Mouse (Mus musculus): ENCODE results near the gene Ccdc69.
"Not testable (repeated sequence)": the region's sequence is repeated elsewhere in the genome, so short reads cannot be mapped to it uniquely, and the experiment has no call there.

Ccdc69 gene

DNA sequence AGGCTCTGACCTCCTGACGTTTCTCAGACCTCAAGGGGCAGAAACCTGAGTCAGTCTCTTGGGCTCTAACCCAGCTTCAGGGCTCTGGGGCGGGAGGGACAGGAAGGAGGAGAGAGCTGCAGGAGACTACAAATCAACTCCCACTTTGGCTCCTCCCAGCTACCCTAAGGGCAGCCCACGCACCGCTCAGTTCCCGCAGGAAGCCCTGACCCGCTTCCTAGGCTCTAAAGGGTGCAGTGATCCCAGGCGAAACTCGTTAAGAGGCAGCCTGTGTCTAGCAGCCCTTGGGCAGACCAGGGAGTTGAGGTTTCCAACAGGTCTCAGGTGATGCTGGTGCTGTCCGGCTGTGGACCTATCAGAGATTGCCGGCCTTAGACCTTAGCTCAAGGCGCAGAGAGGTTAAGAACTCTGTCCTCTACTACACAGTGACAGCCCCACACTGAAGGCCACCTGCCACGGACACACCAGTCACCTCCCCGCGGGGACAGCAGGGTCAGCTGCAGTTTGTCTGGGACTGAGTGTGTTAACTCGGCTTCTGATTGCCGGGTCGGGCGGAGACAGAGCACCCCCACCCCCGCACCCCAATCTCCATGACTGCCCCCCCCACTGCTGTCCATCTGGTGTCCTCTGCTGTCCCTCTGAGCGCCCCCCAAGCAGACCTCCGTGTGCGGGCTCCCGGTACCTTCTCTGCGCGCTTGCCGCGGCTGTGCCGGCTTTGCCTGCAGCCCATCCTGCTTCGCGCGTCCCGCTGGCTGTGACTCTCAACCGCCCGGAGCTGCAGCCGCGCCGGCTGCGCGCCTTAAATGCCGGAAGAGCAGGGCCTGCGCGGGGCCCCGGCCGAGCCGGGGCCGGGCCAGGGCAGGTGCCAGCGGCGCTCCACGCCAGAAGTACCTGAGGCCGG, at the start of gene Ccdc69:
Gene Ccdc69, minus strand, starts transcription at position 801 of the 901 bp plus-strand sequence.
- peak; percentile 43 to 58 for DNase-seq

GRCm38 (mm10) chr11:55126663-55127062, 48.7 kb upstream of the Ccdc69 start:
- no peak for DNase-seq

DNA sequence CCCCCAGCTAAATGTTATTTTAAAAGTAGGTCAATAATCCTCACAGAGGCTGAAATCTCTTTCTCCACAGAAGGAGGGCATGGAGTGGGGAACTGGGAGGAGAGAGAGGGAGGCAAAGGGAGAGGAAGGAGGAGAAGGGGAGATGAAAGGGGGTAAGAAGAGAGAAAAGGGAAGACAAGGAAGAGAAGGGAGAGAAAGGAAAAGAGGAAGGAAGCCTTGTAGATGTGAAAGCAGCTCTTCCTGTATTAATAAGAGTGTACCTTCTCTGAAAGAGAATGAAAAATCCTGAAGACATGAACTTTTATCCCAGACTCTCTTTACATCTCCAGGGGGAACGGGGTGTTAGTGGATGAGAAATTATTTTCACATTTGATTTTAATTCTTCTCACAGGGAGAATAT, 43.5 kb upstream of the Ccdc69 start:
- DNase-seq = no peak

GRCm38 (mm10) chr11:55120821-55121271, 42.9 kb upstream of the Ccdc69 start:
- no peak for DNase-seq

GRCm38 (mm10) chr11:55120279-55120678, 42.3 kb upstream of the Ccdc69 start:
- DNase-seq = no peak

DNA sequence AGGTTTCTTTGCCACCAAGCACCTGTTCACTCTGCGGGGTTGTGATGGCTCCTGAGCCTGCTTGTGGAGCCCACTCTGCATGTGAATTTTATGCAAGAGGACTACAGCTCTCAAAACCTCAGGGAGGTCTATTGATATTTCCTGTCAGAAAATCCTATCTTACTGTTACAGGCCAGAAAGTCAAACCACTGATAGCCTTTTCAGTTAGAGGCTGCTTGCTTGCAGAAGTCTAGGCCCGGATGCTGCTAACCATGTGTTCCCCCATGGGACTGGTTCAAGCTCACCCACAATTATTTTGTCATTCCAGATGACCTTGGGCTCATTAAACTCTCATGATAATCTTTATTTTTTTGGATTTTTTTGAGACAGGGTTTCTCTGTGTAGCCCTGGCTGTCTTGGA, 39.1 kb upstream of the Ccdc69 start:
- DNase-seq = no peak

DNA sequence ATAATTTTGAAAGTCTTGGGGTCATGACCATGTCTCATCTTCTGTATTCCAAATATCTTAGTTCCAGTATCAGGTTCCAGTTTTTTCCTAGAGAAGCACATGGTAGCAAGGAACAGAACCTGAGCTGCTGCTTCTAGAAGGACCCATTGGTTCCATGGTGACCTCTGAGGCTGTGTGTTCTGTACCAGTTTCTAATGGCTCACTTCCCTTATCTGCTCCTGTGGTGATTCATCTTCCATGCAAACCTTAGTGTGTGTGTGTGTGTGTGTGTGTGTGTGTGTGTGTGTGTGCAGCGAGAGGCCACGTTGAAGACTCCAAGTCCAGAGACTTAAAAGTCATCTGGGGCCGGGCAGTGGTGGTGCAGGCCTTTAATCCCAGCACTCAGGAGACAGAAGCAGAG, 38.1 kb upstream of the Ccdc69 start:
- no peak for DNase-seq

DNA sequence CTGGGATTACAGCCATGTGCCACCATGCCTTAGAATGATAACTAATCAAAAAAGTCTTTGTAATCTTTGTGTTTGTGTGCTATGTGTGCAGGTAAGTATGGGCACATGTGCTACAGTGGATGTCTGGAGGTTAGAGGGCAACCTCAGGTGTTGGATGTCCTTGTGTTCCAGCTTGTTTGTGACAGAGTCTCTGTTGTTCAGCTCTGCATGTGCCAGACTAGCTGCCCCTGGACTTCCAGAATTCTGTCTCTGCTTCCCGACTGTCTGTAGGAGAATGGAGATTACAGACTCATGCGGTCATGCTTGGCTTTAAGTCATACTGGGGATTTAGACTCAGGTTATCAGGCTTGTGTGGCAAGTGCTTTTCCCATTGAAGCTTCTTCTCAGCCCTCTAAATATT, 36.4 kb upstream of the Ccdc69 start:
- no peak for DNase-seq

GRCm38 (mm10) chr11:55113861-55114250, 35.9 kb upstream of the Ccdc69 start:
- not testable (repeated sequence) for DNase-seq

DNA sequence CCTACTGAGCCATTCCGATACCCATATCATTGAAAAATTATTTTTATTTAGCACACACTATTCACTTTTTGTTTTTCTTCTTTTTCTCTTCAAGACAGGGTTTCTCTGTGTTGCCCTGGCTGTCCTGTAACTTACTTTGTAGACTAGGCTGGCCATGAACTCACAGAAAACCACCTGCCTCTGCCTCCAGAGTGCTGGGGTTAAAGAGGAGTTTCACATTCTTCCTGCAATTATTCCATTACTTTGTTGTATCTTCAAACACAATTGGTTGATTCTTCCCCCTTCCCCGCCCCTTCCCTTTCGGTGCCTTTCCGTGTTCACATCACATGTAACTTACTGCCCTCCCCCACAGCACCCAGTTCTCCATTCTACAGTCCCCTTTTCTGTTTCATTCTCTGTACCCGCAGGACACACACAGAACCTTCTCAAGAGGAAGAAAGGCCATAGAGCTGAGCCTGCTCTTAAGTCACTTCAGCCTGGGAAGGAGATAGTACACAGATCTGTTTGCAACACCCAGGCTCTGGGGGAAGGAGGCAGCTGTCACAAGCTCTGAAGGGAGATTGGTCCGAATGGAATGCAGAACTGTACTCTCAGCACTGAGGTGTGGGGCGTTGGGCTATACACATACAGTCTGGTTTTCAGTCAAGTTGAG, 35.4 kb upstream of the Ccdc69 start:
- DNase-seq = no peak

DNA sequence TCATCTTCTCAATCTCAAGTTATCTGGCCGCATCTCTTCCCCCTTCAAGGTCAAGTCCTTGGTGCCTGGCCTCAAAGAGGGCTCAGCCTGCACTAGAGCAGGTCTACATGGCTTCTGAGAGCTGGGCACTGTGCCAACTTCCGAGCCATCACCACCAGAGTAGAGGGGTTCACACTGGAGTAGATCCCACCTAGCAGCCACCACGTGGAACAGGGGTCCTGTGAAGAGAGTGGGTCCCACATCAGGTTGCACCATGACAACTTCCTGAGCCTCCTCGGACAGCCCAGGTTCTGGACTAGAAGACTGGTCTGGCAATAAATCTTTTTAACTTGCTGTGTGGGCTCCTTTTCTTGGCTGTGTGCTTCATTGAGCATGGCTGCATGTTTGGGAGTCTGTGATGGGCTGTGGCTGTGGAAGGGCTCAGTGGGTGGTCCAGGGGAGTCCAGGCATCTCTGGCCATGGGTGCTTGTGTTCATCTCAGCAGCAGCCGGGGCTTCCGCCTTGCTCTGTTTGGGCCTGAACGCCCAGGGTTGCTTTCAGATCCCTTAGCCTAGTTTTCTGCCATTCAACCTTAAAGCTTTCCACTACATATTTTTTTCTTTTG, 32.7 kb upstream of the Ccdc69 start:
- peak; percentile 60 to 68 for DNase-seq

- peak; percentile 61 to 77 for DNase-seq
These were observed 31.8 kb upstream of the Ccdc69 start for GRCm38 (mm10) chr11:55109521-55110300.

GRCm38 (mm10) chr11:55106636-55107035, 28.7 kb upstream of the Ccdc69 start:
- DNase-seq = no peak

DNA sequence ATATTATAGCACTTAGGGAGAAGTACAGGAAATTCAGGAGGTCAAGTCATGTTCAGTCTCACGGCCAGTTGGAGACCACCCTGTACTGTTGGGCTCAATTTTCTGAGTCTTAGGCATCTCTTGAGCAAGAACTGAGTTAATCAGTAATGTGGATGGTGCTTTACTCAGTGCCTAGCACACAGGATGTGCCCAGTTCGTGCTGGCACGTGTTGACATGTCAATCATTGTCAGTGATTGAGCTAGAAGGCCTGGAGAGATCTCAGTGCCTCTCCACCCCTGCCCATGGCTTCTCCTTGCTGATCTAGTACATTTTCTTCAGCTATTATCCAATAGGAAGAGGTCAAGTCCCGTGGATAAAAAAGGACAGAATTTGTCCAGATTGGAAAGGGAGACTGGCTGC, 27.5 kb upstream of the Ccdc69 start:
- no peak for DNase-seq

DNA sequence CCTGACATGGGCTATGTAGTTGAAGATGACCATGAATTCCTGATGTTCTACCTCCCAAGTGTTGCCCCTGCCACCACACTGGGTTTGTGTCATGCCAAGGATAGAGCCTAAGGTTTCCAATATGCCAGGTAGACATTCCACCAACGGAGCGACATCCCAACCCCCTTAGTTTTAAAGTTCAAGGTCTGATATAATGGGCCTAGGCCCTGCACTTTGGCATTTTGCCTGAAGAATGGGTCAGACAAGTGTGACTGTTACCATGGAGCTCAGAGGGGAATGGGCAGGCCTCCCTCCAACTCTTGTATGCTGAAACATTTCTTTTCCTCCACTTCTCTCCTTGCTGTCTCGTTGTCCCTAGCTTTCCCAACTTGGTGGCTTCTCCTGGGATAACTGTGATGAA, 25.3 kb upstream of the Ccdc69 start:
- DNase-seq = no peak

DNA sequence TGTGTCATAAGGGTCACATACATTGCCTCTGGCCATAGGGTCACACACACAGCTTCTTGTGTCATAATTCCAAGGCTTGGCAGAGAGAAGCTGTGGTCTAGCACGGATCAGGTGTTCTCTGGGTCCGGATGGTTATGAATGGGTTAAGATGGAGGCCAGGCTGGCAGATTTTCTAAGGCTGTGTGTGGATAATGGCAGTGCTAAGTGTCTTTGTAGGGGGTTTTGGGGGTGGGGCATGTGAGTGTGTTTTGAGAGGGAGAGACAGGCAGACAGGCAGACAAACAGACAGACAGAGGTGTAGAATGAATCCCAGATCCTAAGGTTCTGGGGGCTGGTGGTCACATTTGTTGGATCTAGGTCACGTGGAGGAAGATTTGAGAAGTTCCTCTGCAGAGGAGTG, 24.1 kb upstream of the Ccdc69 start:
- no peak for DNase-seq

GRCm38 (mm10) chr11:55099868-55100267, 21.9 kb upstream of the Ccdc69 start:
- no peak for DNase-seq

DNA sequence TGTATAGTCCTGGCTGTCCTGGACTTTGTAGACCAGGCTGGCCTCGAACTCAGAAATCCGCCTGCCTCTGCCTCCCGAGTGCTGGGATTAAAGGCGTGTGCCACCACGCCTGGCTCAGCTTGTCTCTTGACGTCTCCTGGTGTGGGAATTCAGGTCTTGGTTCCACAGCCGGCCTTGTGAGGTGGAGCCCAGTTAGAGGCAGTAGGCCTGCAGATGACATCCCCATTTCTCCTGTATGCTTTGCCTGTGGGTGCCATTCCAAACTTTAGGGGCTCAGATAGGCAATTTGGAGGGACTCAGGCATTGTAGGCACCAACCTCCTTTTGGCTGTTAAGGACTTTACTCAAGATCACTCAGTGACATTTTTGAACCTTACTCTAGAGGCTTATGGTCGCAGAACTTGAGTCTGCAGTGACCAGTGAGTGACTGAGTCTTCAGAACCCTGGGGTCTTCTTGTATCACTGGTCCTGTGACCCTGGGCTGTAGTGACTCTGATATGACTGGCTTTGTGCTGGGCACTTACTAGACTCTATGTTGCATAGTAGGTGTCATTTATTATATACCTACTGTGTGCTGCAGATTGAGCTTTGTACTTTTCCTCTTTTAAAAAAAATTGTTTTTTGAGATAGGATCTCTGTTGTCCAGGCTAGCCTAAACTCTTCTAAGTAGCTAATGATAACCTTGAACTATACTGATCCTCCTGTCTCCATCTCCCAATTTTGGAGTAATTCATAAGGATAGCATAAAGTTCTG, 21.3 kb upstream of the Ccdc69 start:
- no peak for DNase-seq

DNA sequence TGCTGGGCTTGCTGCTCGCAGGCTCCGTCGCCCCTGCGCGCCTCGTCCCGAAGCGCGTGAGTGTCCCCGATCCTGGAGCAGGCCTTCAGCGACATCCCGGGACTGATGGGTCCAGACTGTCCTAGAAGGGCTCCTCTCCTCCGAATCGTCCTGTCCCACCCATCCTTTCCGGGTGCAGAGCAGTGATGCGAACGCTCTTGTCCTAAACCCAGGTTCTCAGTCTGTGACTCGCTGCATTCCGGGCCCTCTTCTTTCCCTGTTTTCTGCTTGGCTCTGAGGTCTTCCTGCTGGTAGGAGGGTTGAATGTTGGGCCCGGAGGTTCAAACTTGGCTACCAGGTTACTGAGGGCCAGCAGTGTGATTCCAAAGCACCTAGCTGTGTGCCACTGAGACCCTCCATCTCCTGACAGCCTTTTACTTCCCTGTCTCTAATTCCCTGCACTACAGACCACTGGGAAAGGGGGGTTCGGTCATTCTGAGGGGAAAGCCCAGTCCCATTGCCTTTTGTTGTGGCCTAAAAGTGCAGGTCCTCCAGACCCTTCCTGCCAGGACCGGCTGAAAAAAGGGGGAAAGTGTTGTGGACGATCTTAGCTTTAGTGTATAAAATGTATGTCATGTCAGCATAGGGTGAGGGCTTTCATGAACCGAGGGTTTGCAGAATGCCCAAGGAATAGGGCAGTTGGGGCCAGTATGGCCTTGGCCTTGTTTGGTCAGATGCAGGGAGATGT, 20.4 kb upstream of the Ccdc69 start:
- no peak for DNase-seq

GRCm38 (mm10) chr11:55097463-55098188, 19.7 kb upstream of the Ccdc69 start, which contains the start of gene Gm2a:
Gm2a (plus strand) TSS chr11:55098115.
- DNase-seq = peak; percentile 96 to 98
